In the genomic region with DNA sequence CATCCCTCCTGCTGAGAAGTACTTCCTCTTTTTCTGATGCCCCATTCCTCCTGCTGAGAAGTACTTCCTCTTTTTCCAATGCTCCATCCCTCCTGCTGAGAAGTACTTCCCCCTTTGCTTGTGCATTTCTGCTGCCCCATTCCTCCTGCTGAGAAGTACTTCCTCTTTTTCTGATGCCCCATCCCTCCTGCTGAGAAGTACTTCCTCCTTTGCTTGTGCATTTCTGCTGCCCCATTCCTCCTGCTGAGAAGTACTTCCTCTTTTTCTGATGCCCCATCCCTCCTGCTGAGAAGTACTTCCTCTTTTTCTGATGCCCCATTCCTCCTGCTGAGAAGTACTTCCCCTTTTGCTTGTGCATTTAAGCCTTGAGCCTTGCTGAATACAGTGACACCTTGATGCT, we compare ENCODE assay signal across 7 mouse cellular contexts. TPM values are rescaled to one million over a fixed set of nuclear protein-coding genes. Genes with fewer than 3 reads are reported as not detected.
A peak's percentile ranks its signal among the peaks of the same experiment; 100 is the strongest.
DNase-seq lines count a peak whose midpoint lies in the region; ATAC-seq and TF ChIP-seq lines count a peak whose summit lies in the region.
"Not testable (repeated sequence)": the region's sequence is repeated elsewhere in the genome, so short reads cannot be mapped to it uniquely, and the experiment has no call there.
"Had no signal": no experiment of that assay in that cellular context is flagged by ENCODE, and none has a peak within 500 bp of the region (broad histone marks: within the 10 kb centered on the region; RNA-seq: fewer than 3 reads in every experiment).

No protein-coding gene starts in this region.

- peaks cover 9 to 23% of the 10 kb centered on the region in 2 experiments; a peak in 2 of 4 replicates for H3K4me1 ChIP-seq in CH12.LX (ENCODE audit: control insufficient read depth in 1 of 2, insufficient read depth in 2 of 2)

- dilution Hi-C loops in CH12.LX (cut with MboI; ENCODE audit: extremely low pct_ligation_motif_present, extremely low pct_unique_long_range_greater_than_20kb, low sequenced_read_pairs), result not testable (repeated sequence)

- ATAC-seq in neutrophil, adult 5-6 weeks (ENCODE audit: extremely low read depth, insufficient number of reproducible peaks, low FRiP score, poor library complexity, severe bottlenecking), result 0 out of 2 replicates have a peak, but pooled peaks have one; percentile 30

- H3K36me3 ChIP-seq in CH12.LX (replicated peaks in 1 of 2; ENCODE audit: control insufficient read depth in 1 of 2, insufficient read depth in 1 of 2, low read length in 1 of 2), result not testable (repeated sequence)

- peak; percentile 67 to 70 for DNase-seq in B cell, adult 2 months
- DNase-seq in CH12.LX (ENCODE audit: extremely low read depth), result not testable (repeated sequence)
- peak; percentile 44 for DNase-seq in T-cell, adult 2 months (ENCODE audit: low spot score)
- peak; percentile 26 to 50 for DNase-seq in monocyte, adult 2 months (ENCODE audit: low read depth in 1 of 2, low spot score in 2 of 2)
- DNase-seq in natural killer cell, adult 2 months (ENCODE audit: low spot score in 2 of 2), result peak; percentile 28 to 53

- peak overlapping the region; percentile 12; the same call in 1 of the 2 replicates for H3K27ac ChIP-seq in CH12.LX (ENCODE audit: insufficient read depth, low read depth)

- H3K27me3 ChIP-seq in CH12.LX (replicated peaks), result not testable (repeated sequence)

- not testable (repeated sequence) for H3K79me2 ChIP-seq in CH12.LX (replicated peaks; ENCODE audit: control insufficient read depth, extremely low read depth, insufficient read depth, poor library complexity, severe bottlenecking)

- not testable (repeated sequence) for H3K4me3 ChIP-seq in CH12.LX (replicated peaks in 1 of 3; ENCODE audit: low read depth in 2 of 3, low read length in 2 of 3, poor library complexity in 1 of 3)

- TF ChIP-seq CTCF in CH12.LX (conservative IDR thresholded peaks at IDR 0.05 in 1 of 2, IDR thresholded peaks at IDR 0.05 in 1 of 2; ENCODE audit: low read depth in 2 of 2, low read length in 2 of 2), result not testable (repeated sequence)

- H3K4me2 ChIP-seq in CH12.LX (ENCODE audit: insufficient read depth, low read depth, poor library complexity, severe bottlenecking), result not testable (repeated sequence)

- H3K9ac ChIP-seq in CH12.LX (ENCODE audit: insufficient read depth, low read depth), result not testable (repeated sequence)

- not testable (repeated sequence) for TF ChIP-seq RAD21 in CH12.LX (IDR thresholded peaks at IDR 0.05; ENCODE audit: low read depth, low read length)

- peaks cover 11% of the 10 kb centered on the region for H3K9me3 ChIP-seq in CH12.LX (replicated peaks; ENCODE audit: low read length)

- not testable (repeated sequence) for TF ChIP-seq POLR2A in CH12.LX (IDR thresholded peaks at IDR 0.05; ENCODE audit: low read depth, low read length)

- not testable (repeated sequence) for TF ChIP-seq EP300 in CH12.LX (IDR thresholded peaks at IDR 0.05; ENCODE audit: low read length)

- in situ Hi-C loops in CH12.LX (cut with MboI; ENCODE audit: low pct_ligation_motif_present, low pct_unique_long_range_greater_than_20kb, low sequenced_read_pairs), result not testable (repeated sequence)

RNA-seq across cellular contexts. Expression of a gene that starts 19.7 kb away (rescaled TPM):
- total RNA-seq in CH12.LX (2012; rRNA removed), result 50.7 and 53.4 TPM in 2 replicates
- total RNA-seq in CH12.LX (2014; rRNA removed), result 19.7 and 25.9 TPM in 2 replicates
- polyA plus RNA-seq in CH12.LX (2012; ENCODE audit: insufficient read length, low read depth), result 5.1 and 6.0 TPM in 2 replicates
- total RNA-seq in neutrophil, adult 5-6 weeks (2017), result 513 and 543 TPM in 2 replicates
- total RNA-seq: G1E had no signal
- polyA plus RNA-seq: G1E had no signal
